Mouse (Mus musculus) gastrocnemius, postnatal 4 days (tissue): Measurements from ENCODE around the gene Taf4. TPM values are rescaled to one million over a fixed set of nuclear protein-coding genes. Genes with fewer than 3 reads are reported as not detected.

ENCODE experiments used
- DNase-seq, 2 experiments: peaks; one replicate each; pipeline ENCODE4 v3.0.0; 2021 to 2022; ENCODE audit warnings: low spot score in 2 of 2, mixed read lengths in 2 of 2
- total RNA-seq, 2 experiments: library from RNA; stranded (reverse); gene quantifications; 2 replicates each; pipeline ENCODE4 v1.2.3; 2021

The Taf4 gene
- total RNA-seq, 2 experiments from 2014 or later, result 14.1 to 15.7 TPM

DNA sequence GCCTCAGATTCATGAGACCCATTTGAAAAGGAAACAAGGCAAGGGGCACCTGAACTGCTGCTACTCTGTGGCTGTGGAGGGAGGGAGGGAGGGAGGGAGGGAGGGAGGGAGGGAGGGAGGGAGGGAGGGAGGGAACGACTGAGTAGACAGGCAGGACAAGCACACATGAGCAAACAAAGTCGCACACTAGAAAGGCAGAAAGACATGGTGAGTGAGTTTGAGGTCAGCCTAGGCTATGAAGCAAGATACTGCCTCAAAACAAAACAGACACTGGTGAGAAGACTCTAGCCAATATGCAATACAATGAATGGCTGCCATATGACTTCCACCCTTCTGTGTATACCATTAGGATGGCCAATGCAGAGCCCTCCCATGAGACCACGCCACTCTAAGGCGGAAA lies 31.4 kb downstream of the Taf4 start:
- DNase-seq, result no peak

DNA sequence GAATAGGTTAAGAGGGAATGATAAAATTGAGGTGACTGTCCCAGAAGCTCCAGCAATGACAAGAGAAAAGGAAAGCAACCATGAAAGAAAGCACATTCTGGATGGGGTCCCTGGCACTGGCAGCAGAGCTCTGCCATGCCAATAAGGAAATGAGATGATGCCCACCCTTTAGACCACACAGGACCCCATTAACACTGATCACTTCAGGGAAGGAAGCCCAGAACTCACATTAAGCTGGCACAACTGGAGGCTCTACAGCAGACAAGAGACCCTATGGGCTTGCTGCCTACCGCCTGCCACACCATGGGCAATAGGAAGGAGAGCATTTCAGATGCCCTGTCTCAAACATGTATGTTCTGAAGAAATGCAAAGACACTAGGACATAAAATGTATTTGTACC lies 34.8 kb downstream of the Taf4 start:
- DNase-seq, result no peak

DNA sequence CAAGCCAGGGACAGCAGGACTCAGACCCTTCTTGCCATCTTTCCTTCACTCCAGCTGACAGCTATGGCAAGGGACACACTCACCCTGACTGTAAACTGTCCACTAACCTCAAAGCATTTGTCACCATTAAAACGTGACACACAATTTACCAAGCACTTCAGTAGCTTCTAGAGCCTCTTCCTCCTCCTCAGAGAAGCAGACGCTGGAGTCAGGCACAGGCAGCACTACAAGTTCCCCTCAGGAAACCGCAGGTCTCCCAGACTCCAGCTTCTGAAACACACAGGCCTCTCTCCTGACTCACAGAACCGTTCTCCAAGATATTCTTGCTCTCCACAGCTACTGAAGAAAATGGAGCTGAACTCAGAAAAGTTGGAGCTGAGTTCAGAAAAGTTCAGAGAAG lies 39.4 kb downstream of the Taf4 start:
- DNase-seq, result no peak

DNA sequence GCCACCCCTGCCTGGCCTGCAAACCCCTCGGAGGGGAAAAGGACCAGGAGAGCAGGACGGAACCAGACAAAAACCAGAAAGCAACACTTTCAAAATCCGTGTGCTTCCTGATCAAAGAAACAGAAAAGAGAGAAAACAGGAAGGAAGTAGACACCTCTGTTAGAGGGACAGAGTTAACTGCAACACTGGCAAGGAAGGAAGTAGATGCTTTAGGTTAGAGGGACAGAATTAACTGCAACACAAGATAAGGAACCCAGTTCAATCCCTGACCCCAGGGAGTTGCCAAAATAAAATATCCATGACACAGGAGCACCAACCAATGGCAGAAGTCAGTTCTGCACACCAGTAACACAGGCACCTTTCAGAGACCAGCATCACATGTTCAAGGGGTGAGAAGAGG lies 42.3 kb downstream of the Taf4 start:
- DNase-seq, result no peak

DNA sequence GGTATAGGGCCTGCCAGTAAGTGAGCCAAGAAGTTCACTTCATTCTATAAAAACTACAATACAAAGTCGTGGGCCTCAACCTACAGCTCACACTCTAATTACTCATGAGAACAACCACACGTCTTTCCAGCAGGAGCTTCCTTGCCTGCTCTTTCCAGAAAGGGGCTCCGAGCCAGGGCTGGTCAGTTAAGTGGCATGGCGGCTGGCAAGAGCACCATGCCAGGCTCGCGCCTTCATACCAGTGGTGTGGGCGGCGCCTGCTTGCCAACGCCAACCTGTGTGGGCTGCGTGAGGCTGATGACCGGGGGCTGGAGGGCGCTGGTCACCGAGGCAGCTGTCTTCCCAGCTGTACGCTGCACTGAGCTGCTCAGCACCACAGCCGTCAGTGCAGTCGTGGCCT lies 44.7 kb downstream of the Taf4 start:
- peak in 1 of 2 experiments; percentile 43 for DNase-seq

DNA sequence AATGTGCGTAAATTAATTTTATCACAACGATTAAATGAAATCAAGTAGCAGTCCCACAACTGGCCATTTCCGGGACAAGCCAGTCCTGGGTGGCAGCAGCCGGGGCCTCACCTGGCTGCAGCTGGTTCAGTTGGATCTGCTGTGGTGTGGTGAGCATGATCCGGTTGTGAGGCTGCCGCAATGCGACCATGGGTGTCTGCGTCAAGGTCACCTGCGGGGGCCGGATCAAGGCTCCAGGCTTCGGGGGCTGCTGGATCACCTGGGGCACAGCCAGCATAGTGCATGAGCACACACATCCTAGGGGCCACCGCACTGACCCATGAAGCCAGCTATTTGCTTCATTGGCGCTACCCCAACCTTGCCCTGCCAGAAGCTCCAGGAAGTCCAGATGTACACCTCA lies 47.3 kb downstream of the Taf4 start:
- no peak for DNase-seq

DNA sequence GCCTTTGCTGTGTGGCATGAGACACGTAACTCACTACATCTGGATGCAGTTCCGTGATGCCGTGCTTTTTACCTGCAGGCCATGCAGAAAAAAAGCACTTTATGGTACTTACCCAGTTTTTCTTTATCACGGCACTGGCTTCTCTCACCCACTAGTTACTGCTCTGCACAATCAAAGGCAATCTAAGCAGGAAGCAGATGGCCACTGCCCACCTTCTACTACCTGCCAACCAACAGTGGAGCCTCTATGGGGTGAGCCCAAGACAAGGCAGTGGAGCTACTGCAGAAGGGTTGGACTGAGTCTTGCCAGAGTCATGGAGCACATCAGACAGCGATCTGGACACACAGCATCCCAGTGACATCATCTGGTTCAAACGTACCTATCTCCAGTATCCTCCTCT lies 52.4 kb downstream of the Taf4 start:
- DNase-seq, result no peak

DNA sequence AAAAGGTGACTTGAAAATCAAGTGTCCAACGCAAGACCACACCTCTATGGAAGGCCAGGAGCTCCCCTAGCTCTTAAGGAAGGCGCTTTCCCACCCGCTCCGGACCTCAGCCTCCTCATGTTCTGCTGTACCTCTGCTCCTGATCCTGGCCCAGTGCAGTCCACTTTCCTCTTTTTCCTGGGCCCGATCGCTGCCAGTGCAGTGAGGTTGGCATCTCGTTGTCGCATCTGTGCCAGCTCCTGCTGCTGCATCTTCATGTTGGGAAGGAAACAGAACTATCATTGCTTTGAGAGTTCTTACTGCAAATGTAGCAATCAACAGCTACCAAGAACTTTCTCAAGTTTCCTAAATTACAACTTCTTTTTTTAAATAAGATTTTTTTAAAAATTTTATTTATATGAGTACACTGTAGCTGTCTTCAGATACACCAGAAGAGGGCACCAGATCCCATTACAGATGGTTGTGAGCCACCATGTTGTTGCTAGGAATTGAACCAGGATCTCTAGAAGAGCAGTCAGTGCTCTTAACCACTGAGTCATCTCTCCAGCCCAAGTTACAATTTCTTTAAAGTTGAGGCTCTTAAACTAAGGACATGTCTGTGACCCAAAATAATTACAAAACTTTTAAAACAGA lies 55.3 kb downstream of the Taf4 start:
- DNase-seq, result no peak

DNA sequence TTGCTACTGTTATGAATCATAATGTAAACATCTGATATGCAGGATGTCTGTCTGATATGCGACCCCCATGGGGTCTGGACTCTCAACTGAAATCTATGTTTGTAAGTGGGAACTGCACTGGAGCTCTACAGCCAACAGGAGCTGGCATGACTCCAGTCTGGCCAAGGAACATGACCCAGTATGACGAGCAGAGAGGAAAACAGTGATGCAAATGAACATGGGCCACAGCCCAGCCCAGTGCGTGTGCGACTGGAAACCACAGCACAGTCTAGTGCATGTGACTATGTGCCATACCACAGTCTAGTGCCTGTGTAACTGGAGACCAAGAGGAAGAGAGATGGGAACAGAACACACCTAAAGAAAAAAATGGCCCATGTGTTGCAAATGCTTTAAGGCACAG lies 56.4 kb downstream of the Taf4 start:
- DNase-seq, result no peak

DNA sequence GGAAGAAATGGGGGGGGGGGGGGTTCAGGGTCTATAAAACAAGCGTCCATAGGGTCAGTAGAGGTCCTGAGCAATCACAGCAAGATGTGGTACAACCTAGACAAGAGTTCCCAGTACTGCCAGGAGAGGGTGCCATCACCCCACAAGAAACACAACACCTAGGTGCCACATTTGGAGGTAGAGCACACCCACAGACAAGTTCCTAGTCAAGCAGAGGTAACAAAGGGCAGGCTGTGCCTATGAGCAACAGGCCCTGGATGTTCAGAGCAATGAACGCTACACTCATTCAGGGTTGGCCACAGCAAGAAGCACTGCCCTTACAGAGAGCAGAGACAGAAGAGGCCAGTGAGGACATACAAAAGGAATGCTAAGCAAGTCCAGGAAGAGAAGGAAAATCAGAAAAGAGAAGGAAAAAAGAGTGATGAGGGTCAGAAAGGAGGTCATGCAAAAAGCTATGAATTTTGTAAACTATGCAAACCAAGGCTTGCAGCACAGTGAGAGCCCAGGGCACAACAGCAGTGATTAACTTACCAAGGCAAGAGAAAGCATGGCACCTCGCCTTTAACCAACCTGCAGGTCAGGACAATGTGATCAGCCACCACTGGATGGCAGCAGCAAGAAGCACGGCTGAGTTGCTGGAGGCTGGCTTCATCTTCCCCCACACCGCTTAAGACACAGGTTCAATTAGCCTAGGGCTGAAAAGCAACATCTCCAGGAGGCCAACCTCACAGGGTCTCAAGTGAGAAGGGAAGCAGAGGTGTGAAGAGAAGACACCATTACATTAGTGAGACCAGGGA lies 59.4 kb downstream of the Taf4 start:
- DNase-seq, result peak in 1 of 2 experiments; percentile 61

DNA sequence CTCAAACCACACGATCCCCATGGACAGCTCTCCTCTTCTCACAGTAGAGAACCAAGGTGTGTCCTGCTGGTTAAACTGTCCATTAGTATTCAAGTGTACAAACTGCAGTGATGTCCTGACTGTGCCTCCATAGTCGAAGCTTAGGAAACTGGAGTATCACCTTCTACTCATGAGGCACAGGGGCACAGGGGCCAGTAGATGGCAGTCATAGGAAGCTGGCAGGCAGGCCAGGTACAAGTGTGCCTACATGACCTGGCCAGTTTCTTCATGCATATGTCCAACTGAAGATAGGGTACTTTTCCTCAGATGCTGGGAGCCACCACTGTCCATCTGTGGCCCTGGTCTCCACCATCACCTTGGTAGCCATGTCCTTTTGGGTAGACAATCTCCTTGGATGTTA lies 62.2 kb downstream of the Taf4 start:
- no peak for DNase-seq

DNA sequence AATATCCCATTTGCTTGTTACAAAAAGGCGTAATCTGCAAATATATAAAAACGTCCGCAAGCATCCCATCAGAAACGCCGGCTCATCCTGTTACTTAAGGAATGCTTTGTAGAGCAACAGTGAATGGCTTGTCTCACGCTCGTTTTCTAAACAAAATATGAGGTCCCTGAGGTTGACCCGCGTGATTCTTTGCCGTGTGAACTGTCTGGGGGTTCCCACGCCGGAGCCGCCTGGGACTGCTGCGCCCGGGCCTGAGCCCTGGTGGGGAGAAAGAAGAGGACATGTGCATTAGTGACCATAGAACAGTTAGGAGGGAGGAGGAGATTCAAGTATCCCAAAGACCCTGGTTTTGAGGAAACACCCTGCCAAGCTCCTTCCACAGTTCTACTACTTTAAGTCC lies 63.1 kb downstream of the Taf4 start:
- DNase-seq, result no peak

DNA sequence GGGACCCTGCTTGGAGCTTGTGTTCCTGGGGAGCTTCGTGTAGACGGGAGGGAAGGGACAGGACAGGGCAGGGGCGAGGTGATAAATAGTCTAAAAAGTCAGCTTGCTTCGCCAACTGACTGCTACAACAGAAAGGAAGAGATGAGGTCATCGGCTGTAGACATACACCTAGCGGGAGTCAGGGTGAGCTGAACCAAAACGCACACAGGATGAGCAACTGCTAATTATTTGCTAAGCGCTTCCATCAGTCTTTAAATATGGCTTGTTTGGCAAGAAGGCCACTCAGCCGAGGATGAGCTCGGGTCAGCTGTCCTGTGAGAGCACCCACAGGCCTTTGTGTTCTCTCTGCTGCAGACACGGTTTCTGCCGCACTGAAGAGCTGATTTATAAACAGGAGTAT lies 63.5 kb downstream of the Taf4 start:
- DNase-seq, result no peak

DNA sequence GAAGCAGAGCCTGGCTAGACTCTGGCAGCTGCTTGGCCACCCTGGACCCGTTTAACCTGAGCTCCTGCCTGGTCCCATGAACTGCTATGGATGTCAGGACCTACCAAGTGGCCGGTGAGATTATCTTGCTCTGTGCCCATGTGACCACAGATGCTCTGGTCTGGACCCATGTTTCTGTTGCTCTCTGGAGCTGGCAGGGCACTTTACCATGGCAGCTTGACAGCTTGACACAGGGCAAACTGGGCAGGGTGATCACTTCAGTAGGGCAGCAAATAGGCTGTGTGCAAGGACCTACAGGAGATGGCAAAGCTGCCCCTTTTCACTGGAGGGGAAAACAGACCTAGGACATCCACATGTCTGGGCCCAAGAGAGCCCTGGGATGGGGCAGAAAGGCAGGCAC lies 79.5 kb downstream of the Taf4 start:
- DNase-seq, result no peak

DNA sequence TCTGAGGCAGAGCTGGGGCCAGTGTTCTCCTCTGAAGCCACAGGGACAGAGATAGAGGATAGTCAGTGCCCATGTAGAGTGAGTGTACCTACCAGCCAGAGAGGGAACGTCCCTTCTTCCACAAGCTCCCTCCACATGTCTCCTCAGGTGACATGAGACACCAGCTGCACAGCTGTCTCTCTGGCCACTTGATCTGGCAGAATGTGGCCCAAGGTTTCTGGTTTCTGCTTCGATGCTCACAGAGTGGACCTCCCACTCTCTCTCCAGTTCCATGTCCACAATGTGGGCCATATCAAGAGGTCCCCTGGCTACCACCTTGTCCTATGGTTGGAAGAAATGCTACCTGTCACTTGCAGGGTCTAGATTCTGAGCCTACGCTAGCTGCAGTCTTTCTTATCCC lies 85.4 kb downstream of the Taf4 start:
- DNase-seq, result no peak

DNA sequence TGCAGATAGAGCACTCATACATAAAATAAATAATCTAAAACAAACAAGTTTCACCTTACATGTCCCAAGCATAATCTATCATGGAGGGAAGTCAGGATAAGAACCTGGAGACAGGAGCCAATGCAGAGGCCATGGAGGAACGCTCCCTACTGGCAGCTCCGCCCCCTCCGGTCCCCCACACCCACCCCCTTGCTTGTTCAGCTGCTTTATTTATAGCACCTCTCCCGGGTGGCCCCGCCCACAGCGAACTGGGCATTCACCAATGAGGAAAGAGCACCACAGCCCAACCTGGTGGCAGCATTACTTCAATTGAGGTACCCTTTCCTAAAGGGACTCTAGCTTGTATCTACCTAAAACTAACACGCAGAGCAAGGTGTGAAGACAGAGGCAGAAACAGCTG lies 91.9 kb downstream of the Taf4 start:
- no peak for DNase-seq

DNA sequence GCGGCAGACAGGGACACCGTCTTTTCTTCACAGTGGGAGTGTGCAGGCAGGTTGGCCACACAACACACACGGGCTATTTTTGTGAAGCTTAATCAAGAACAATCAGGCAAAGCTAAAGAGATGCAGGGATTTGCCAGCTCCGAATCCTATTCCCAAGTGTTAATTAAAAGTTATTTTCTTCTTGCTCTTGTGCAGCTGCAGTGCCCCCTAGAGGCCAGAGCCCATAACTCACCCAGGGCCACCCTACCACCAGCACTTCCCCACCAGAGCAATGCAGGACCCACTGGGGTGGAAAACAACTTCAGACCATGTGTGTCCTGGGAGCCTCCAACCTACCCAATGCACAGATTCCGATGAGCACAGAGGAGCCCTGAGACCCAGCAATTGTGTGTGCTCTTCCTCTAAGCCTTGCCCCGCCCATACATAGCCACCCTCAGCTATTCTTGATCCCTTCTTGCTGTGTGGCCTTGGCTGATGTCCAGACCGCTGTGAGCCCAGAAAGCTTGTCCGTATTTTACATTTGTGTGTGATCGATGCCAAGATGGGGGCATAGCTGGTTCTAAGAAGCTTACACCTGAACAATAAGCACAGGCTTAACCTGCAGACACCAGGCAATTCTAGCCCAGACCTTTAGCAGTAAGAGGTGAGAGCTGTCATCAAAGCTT lies 98.8 kb downstream of the Taf4 start:
- no peak for DNase-seq

DNA sequence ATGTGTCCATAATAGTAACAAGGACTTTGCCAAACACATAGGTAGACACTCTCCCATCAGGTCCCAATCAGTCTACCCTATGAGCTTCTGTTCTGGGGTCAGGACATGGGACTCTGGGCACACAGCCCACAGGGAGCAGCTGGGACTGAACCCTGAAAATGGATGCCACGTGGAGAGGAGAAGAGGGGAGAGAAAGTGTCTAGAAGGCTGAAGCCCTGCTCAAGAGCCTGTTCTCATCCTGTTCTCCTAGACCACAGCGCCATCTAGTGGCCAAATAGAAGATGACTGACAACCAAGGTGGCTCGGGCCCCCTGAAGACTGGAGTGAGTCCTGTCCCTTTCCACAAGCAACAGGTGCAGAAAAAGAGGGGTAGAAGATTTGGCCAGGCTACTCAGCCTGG lies 101.3 kb downstream of the Taf4 start:
- DNase-seq, result peak; percentile 56 to 57

DNA sequence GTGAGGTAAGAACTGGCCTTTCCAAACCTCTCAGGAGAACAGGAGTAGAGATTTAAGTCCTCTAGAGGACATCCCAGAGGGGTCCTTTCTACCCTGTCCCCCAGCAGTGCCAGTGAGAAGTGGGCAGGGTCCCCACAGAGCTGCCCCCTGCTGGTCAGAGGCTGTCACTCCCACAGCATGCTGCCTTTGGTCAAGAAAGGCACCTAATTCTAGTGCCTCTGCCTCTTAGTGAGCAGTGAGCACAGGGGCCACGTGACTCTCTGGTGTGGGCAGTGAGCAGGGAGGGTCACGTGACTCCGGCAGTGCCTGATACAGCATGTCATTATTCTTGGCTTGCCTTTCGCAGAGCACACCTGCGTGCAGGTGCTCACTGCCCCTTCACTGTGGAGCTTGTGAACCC lies 103.1 kb downstream of the Taf4 start:
- DNase-seq, result no peak

DNA sequence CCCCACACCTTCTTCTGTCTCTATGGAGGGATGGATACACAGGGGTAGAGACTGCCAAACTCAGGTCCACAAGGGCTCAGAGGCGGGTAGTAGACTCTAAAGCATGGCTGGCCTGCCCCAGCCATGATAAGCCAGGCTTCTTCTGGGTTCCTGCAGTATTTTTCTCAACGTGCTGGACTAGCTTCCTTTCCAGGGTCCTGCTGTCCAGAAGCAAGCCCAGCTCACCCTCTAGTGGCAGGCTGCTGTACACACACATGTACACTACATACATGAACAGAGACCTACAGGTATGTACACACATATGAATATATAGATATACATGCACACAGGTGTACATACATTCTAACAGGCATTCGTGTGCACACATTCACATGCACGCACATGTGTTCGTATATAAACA lies 103.7 kb downstream of the Taf4 start:
- no peak for DNase-seq

DNA sequence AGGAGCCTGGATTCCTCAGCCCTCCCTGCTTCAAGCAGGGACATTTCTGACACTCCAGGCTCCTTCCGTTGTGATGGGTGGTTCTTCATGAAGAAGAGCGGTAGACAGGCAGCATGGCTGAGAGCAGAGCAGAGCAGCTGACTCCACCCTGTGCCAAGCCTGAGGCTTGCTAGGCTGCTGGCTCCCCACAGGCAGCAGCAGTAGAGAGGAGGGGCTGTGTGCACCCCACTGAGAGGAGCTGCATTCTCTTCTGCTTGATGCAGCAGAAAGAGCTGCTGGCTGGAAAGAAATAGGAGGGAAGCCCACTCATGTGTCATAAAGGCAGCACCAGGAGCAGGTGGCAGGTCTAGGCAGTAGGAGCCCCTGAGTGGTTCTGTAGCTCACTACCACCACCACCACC lies 106.6 kb downstream of the Taf4 start:
- no peak for DNase-seq

DNA sequence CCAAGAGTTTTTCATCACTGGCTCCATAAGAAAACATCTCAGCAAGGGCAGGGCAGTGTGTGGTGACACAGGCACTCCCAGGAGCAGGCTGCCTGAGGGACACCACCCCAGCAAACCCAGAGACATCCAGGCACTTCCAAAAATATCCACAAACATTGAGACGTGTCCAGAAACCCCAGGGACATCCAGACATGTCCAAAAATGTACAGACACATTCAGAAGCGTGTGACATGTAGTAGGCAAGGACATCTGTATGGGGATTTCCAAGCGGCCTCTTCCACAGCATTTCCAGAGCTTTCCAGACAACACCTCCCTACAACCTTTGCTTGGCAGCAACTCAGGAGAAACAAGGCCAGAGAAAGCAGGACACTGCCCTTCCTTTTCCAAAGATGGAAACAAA lies 108.8 kb downstream of the Taf4 start:
- no peak for DNase-seq

DNA sequence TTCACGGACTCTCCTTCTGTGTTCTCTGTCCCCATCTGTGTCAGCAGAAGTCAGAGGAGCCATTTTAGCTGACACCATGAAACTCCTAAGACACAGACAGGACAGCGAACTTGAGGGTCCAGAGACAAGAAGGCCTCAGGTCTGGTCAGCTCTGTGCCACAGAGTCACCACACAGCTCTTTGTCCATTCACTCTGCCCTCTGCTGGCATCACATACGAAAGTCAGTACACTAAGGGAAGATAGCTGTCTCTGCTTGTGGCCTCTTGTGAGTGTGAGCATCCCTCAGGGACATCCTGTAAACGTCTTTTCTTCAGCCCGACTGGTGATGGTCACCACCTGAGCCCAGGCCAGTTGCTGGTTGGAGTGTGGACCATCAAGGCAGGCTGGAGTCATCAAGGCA lies 111.3 kb downstream of the Taf4 start:
- no peak for DNase-seq
